Mouse (Mus musculus) midbrain, postnatal 0 days (tissue): Measurements from ENCODE around the gene Chst11. TPM values are rescaled to one million over a fixed set of nuclear protein-coding genes. Genes with fewer than 3 reads are reported as not detected.
A peak's percentile ranks its signal among the peaks of the same experiment; 100 is the strongest.

Source experiments
- ATAC-seq: fragments of 200-750 bp; cut with Nextera tagmentation; 2 replicates; pipeline ENCODE4 v1.8.0; 2017; ENCODE audit warnings: moderate number of reproducible peaks, mild to moderate bottlenecking, moderate TSS enrichment, moderate library complexity; ENCODE audit not compliant: low FRiP score
- DNase-seq: peaks from one replicate; pipeline ENCODE4 v3.0.0-alpha.2; 2015; ENCODE audit warnings: low spot score
- H3K27ac ChIP-seq: fragments of 300-500 bp; sonication (generic); 2 replicates; pipeline ENCODE4 v1.5.1; 2014; ENCODE audit warnings: low read depth, mild to moderate bottlenecking, low read length, mixed read lengths
- H3K27me3 ChIP-seq: fragments of 300-500 bp; sonication (generic); 2 replicates; pipeline ENCODE4 v1.6.1; 2014; ENCODE audit warnings: low read length, control low read depth, mixed read lengths; ENCODE audit not compliant: insufficient read depth
- H3K36me3 ChIP-seq: fragments of 300-500 bp; sonication (generic); 2 replicates; pipeline ENCODE4 v1.6.1; 2014; ENCODE audit warnings: low read length, control low read depth, mixed read lengths; ENCODE audit not compliant: insufficient read depth
- H3K4me1 ChIP-seq: fragments of 300-500 bp; sonication (generic); 2 replicates; pipeline ENCODE4 v1.6.1; 2014; ENCODE audit warnings: mild to moderate bottlenecking, control low read depth, antibody characterized with exemption, low read length, mixed read lengths; ENCODE audit not compliant: insufficient read depth
- H3K4me2 ChIP-seq: fragments of 300-500 bp; sonication (generic); 2 replicates; pipeline ENCODE4 v1.6.1; 2014; ENCODE audit warnings: low read depth, mild to moderate bottlenecking, low read length, mixed read lengths; ENCODE audit not compliant: poor library complexity, severe bottlenecking
- H3K4me3 ChIP-seq: fragments of 300-500 bp; sonication (generic); 2 replicates; pipeline ENCODE4 v1.5.1; 2014; ENCODE audit warnings: low read depth, mild to moderate bottlenecking, low read length, moderate library complexity
- H3K9ac ChIP-seq: fragments of 300-500 bp; sonication (generic); replicated peaks from 2 replicates; pipeline ENCODE4 v1.6.1; 2014; ENCODE audit warnings: mild to moderate bottlenecking, low read length, moderate library complexity, mixed read lengths; ENCODE audit not compliant: poor library complexity, severe bottlenecking
- H3K9me3 ChIP-seq: fragments of 300-500 bp; sonication (generic); 2 replicates; pipeline ENCODE4 v1.6.1; 2016; ENCODE audit warnings: low read length, control low read depth
- CTCF ChIP-seq: IDR thresholded peaks from 2 replicates; pipeline ENCODE4 v1.5.1; 2016; ENCODE audit warnings: antibody characterized with exemption, mild to moderate bottlenecking
- WGBS: fragments of 180-500 bp; shearing (Covaris S2); extraction: QIAGEN DNeasy Blood & Tissue Kit; methylation state at CpG from one replicate; pipeline ENCODE4 v1.1.7; 2014; 5-methylcytosine and 5-hydroxymethylcytosine counted together
- polyA plus RNA-seq: library from polyadenylated mRNA; unstranded; fragments of >200 nt; fragmentation: Nextera tagmentation; extraction: Ambion mirVana; gene quantifications from 2 replicates; pipeline ENCODE4 v1.2.1, GENCODE M21; 2015
- total RNA-seq: library from RNA; depleted of rRNA; stranded (reverse); fragments of >200 nt; gene quantifications from 2 replicates; pipeline ENCODE4 v1.2.3, GENCODE M21; 2014

Chst11 gene
- total and polyA plus RNA-seq, 2 experiments from 2014 or later = 2.8 to 20.5 TPM

DNA sequence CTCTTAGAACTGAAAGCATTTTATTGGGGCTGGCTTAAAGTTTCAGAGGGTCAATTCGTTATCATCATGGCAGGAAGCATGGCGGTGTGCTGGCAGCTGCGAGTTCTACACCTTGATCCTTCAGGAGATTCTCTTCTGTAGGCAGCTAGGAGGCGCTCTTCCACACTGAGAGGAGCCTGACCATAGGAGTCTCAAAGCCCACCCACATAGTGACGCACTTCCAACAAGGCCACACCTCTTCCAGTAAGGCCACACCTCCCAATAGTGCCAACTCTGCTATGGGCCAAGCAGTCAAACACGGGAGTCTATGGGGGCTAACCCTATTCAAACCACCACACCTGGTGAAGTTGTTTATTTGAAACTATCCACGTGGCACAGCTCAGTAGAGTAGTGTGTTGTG lies 24.0 kb upstream of the Chst11 start:
- DNase-seq (peak; percentile 8), ATAC-seq (no peak)
- 55% methylated on average over 7 of the region's 7 CpGs for WGBS
- Histone ChIP-seq H3K9me3 (no peaks in the 10 kb centered on the region), H3K4me1 (no peaks in the 10 kb centered on the region), H3K36me3 (no peaks in the 10 kb centered on the region), H3K27ac (no peak overlapping the region), H3K9ac (no peak overlapping the region), H3K4me2 (no peak overlapping the region), H3K27me3 (no peaks in the 10 kb centered on the region), H3K4me3 (no peak overlapping the region)
- peak; percentile 44; the same call in 1 of the 2 replicates for TF ChIP-seq CTCF

DNA sequence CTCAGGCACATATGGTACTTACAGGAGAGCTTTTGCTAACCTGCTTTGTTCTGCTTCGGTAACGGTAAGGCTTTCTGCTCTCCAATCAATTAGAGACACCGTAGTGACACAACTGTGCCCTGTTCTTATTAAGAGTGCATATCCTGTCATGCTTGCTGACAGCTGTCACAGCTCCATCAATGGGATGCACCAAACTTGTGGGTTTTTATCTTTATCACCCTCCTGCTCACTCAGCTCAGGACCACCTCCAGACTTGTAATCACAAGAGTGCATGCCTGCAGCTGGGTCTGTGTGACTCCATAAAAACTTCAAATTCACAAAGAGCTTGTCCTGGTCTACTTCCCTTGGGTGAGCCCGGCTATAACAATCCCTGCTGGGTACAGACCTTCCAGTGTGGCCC lies 23.3 kb upstream of the Chst11 start:
- Histone ChIP-seq H3K4me3 (no peak overlapping the region), H3K9ac (no peak overlapping the region), H3K27me3 (no peaks in the 10 kb centered on the region), H3K9me3 (no peaks in the 10 kb centered on the region), H3K4me2 (no peak overlapping the region), H3K27ac (no peak overlapping the region), H3K36me3 (no peaks in the 10 kb centered on the region), H3K4me1 (no peaks in the 10 kb centered on the region)
- DNase-seq (no peak), ATAC-seq (no peak)
- 58% methylated on average over 4 of the region's 4 CpGs for WGBS
- no peak for TF ChIP-seq CTCF

DNA sequence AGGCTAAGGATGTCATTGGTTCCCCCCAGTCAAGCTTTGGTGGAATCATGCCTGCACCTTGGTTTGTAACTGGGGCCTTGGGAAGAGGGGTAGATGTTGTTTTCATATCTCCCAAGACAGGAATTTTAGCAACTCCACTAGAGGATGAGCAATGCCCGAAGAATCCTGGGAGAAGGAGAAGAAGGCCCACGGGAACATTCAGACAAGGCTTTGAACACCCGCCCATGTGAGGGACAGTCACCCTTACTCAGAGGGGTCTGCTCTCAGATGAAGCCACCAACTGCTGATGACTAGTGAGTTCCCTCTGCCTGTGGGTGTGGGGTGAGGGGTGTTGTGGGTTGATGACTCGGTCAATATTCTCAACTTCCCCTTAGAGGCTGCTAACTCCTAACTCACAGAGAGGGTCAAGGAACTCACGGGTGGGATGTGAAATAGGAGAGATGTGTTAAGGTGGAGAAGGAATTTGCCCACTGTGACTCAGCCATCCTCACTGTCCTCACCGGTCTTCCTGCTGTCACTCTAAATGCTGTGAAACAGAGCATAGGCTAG lies 22.8 kb upstream of the Chst11 start:
- DNase-seq (no peak), ATAC-seq (no peak)
- TF ChIP-seq CTCF = no peak
- H3K27ac ChIP-seq = no peak overlapping the region
- H3K4me1 ChIP-seq = no peaks in the 10 kb centered on the region
- H3K4me3 ChIP-seq = no peak overlapping the region
- no peaks in the 10 kb centered on the region for H3K36me3 ChIP-seq
- no peaks in the 10 kb centered on the region for H3K9me3 ChIP-seq
- no peaks in the 10 kb centered on the region for H3K27me3 ChIP-seq
- H3K9ac ChIP-seq = no peak overlapping the region
- H3K4me2 ChIP-seq = no peak overlapping the region
- WGBS = 91% methylated on average over 6 of the region's 6 CpGs

DNA sequence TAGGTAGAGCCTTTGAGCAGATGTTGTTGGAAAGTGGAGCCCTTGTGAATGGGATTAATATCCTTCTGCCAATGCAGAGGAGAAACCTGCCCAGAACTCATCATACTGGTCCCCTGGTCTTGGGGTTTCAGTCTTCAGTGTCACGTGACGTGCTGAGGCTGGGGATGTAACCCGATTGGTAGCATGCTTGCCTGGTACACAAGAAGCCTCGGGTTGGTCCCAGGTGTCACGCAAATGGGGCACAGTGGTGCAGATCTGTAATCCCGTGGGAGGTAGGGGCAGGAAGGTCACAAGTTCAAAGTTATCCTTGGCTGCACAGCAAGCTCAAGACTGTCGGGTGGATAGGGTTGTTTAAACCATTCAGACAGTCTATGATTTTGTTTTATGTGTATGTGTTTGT lies 20.8 kb upstream of the Chst11 start:
- TF ChIP-seq CTCF = no peak
- 82% methylated on average over 7 of the region's 7 CpGs for WGBS
- H3K4me3 ChIP-seq = no peak overlapping the region
- no peak overlapping the region for H3K9ac ChIP-seq
- no peaks in the 10 kb centered on the region for H3K36me3 ChIP-seq
- no peaks in the 10 kb centered on the region for H3K9me3 ChIP-seq
- ATAC-seq (no peak), DNase-seq (no peak)
- H3K4me1 ChIP-seq = no peaks in the 10 kb centered on the region; the same call in 1 of the 2 replicates
- H3K4me2 ChIP-seq = no peak overlapping the region
- H3K27me3 ChIP-seq = no peaks in the 10 kb centered on the region
- H3K27ac ChIP-seq = no peak overlapping the region

DNA sequence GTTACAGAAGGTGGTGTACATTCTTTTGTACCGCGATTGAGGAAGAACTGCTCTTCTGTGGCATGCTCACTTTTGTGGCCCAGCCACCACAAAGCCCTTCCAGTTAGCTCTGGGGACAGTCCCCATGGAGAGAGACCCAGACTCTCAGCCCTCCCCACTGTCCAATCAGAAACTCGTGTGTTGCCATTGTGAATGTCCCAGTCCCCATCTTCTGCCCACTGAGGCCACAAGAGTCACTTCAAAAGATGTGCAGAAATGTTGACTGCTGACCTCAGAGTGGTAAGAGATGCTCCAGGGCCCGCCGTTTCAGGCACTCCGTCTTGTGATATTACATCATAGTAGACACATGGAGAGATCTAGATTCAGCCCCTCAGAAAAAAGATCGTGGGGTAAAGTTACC lies 18.6 kb upstream of the Chst11 start:
- DNase-seq (no peak), ATAC-seq (no peak)
- TF ChIP-seq CTCF = no peak
- Histone ChIP-seq H3K4me2 (no peak overlapping the region), H3K4me3 (no peak overlapping the region), H3K4me1 (no peaks in the 10 kb centered on the region; the same call in 1 of the 2 replicates), H3K9me3 (no peaks in the 10 kb centered on the region), H3K27ac (no peak overlapping the region), H3K9ac (no peak overlapping the region), H3K27me3 (no peaks in the 10 kb centered on the region), H3K36me3 (no peaks in the 10 kb centered on the region)
- 91% methylated on average over 7 of the region's 7 CpGs for WGBS

DNA sequence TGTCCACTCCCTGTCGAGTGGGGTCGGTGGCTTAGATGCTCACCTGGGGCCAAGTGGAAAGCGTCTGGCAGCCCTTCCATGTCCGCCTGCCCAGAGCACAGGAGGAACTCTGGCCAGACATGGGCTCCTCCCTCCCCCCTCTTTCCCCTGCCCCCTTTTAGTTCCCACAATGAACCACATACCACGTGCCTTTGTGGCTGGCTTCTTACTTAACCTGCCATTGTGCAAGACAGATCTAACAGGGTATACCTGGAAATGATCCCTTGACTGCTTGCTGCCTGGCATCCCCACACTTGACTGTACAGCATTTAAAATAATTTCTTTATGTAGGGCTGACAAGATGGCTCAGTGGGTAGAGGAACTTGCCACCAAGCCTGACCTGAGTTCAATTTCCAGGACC lies 15.7 kb upstream of the Chst11 start:
- WGBS = 74% methylated on average over 5 of the region's 5 CpGs
- TF ChIP-seq CTCF = no peak
- Histone ChIP-seq H3K9me3 (no peaks in the 10 kb centered on the region), H3K4me2 (no peak overlapping the region), H3K36me3 (no peaks in the 10 kb centered on the region), H3K27me3 (no peaks in the 10 kb centered on the region), H3K4me3 (no peak overlapping the region), H3K27ac (no peak overlapping the region), H3K4me1 (no peaks in the 10 kb centered on the region; the same call in 1 of the 2 replicates), H3K9ac (no peak overlapping the region)
- no peak for DNase-seq
- ATAC-seq = no peak
